Mouse (Mus musculus): ENCODE measurements around the gene Rhob.

GRCm38 (mm10) chr12:8495881-8496678, 3.7 kb downstream of the Rhob start:
- TF ChIP-seq CTCF (IDR thresholded peaks at IDR 0.05; ENCODE audit: extremely low read depth, insufficient read length, insufficient replicate concordance, low read depth, low read length) (no peak), POLR2A (IDR thresholded peaks at IDR 0.05; ENCODE audit: low read depth, low read length) (no peak)

Measured in small intestine, adult 2 months (tissue).